Mouse (Mus musculus) left cerebral cortex, postnatal 4 days (tissue): ENCODE data around the gene Ctu2. TPM values are rescaled to one million over a fixed set of nuclear protein-coding genes. Genes with fewer than 3 reads are reported as not detected.

Source experiments
- DNase-seq: peaks from one replicate; pipeline ENCODE4 v3.0.0-alpha.2; 2022
- intact Hi-C: fragments of 180-260 bp; cut with DNase I; formaldehyde crosslinking; loops from one replicate; pipeline ENCODE4 v1.15.1; 2025
- total RNA-seq, 2 experiments: library from RNA; stranded (reverse); gene quantifications; 2 replicates each; pipeline ENCODE4 v1.2.3; 2021

Ctu2 gene
- 10 to 100 TPM; 46.2 to 49.4 TPM for total RNA-seq

- DNase-seq: peak; percentile 95
- intact Hi-C loops: no loop called here
Observed at GRCm38 (mm10) chr8:122475580-122476320, at the start of gene Ctu2, which contains the start of gene Rnf166. TSS of gene Ctu2 (plus strand) at chr8:122476143. TSS of gene Rnf166 (minus strand) at chr8:122476064.

- DNase-seq: no peak
- intact Hi-C loops: no loop called here
Observed at GRCm38 (mm10) chr8:122426145-122426544, 49.8 kb upstream of the Ctu2 start.

GRCm38 (mm10) chr8:122427607-122428006, 48.3 kb upstream of the Ctu2 start:
- intact Hi-C loops: no loop called here
- peak; percentile 41 for DNase-seq

- intact Hi-C loops: no loop called here
- DNase-seq: no peak
Observed at GRCm38 (mm10) chr8:122428163-122428562, 47.8 kb upstream of the Ctu2 start.

- DNase-seq: no peak
- intact Hi-C loops: no loop called here
Observed at GRCm38 (mm10) chr8:122430058-122430636, 45.8 kb upstream of the Ctu2 start.

- intact Hi-C loops: no loop called here
- DNase-seq: no peak
Observed at GRCm38 (mm10) chr8:122430646-122431045, 45.3 kb upstream of the Ctu2 start.

- intact Hi-C loops: no loop called here
- peak; percentile 43 for DNase-seq
Observed at GRCm38 (mm10) chr8:122431694-122432442, 44.1 kb upstream of the Ctu2 start.

GRCm38 (mm10) chr8:122432443-122433268, 43.3 kb upstream of the Ctu2 start, which contains the start of gene Cyba:
TSS of gene Cyba (minus strand) at chr8:122432930.
- intact Hi-C loops: no loop called here
- DNase-seq: peak; percentile 46

GRCm38 (mm10) chr8:122433269-122433905, 42.6 kb upstream of the Ctu2 start:
- intact Hi-C loops: no loop called here
- no peak for DNase-seq

- no peak for DNase-seq
- intact Hi-C loops: no loop called here
Observed at GRCm38 (mm10) chr8:122435375-122435774, 40.6 kb upstream of the Ctu2 start.

GRCm38 (mm10) chr8:122436146-122436545, 39.8 kb upstream of the Ctu2 start:
- intact Hi-C loops: no loop called here

GRCm38 (mm10) chr8:122436586-122437125, 39.3 kb upstream of the Ctu2 start:
- no peak for DNase-seq
- intact Hi-C loops: no loop called here

More at GRCm38 (mm10) chr8:122436146-122436545, 39.8 kb upstream of the Ctu2 start:
- DNase-seq: no peak

GRCm38 (mm10) chr8:122437708-122438331, 38.1 kb upstream of the Ctu2 start:
- no peak for DNase-seq
- intact Hi-C loops: no loop called here

- peak; percentile 73 for DNase-seq
- intact Hi-C loops: no loop called here
Observed at GRCm38 (mm10) chr8:122439336-122439735, 36.6 kb upstream of the Ctu2 start.

GRCm38 (mm10) chr8:122441326-122441725, 34.6 kb upstream of the Ctu2 start:
- intact Hi-C loops: no loop called here
- peak; percentile 31 for DNase-seq

- intact Hi-C loops: no loop called here
- DNase-seq: no peak
Observed at GRCm38 (mm10) chr8:122442356-122442755, 33.6 kb upstream of the Ctu2 start.

GRCm38 (mm10) chr8:122442781-122443180, 33.2 kb upstream of the Ctu2 start:
- no peak for DNase-seq
- intact Hi-C loops: no loop called here

GRCm38 (mm10) chr8:122443262-122444006, 32.5 kb upstream of the Ctu2 start, which contains the start of gene Mvd:
TSS of gene Mvd (minus strand) at chr8:122443422.
- intact Hi-C loops: no loop called here

More at GRCm38 (mm10) chr8:122443262-122444006, 32.5 kb upstream of the Ctu2 start, which contains the start of gene Mvd:
- DNase-seq: peak; percentile 99
